In genomic region chr12:102437952-102438351, GRCm38 (mm10) we compare ENCODE assay signal across 8 mouse cellular contexts. TPM values are rescaled to one million over a fixed set of nuclear protein-coding genes. Genes with fewer than 3 reads are reported as not detected.
DNase-seq lines count a peak whose midpoint lies in the region; ATAC-seq and TF ChIP-seq lines count a peak whose summit lies in the region.

No protein-coding gene starts in this region.

- WGBS in lung, embryonic 16.5 days = 53% methylated on average over 5 of the region's 5 CpGs
- 85% methylated on average over 5 of the region's 5 CpGs for WGBS in neural tube, embryonic 14.5 days

- H3K27ac ChIP-seq in gastrocnemius, adult 2 months = peak overlapping the region; percentile 94
- H3K27ac ChIP-seq in lung, embryonic 16.5 days (ENCODE audit: low read length) = peak overlapping the region; percentile 53
- no peak overlapping the region for H3K27ac ChIP-seq in neural tube, embryonic 14.5 days (ENCODE audit: low read depth, low read length)

- no peaks in the 10 kb centered on the region for H3K27me3 ChIP-seq in lung, embryonic 16.5 days (ENCODE audit: control insufficient read depth, insufficient read depth, low read depth, low read length)
- no peaks in the 10 kb centered on the region for H3K27me3 ChIP-seq in neural tube, embryonic 14.5 days (ENCODE audit: control insufficient read depth, insufficient read depth, low read length)

- peak; percentile 54 for DNase-seq in gastrocnemius, adult 2 months
- DNase-seq in gastrocnemius, postnatal 10 days = no peak
- no peak for DNase-seq in lung, adult 18-20 months
- peak; percentile 62 to 72 for DNase-seq in heart, postnatal 10 days
- DNase-seq in urinary bladder, adult 18-20 months (ENCODE audit: low spot score in 2 of 2) = no peak
- no peak for DNase-seq in left cerebral cortex, postnatal 36 days (ENCODE audit: low spot score in 2 of 2)

- intact Hi-C loops in gastrocnemius, adult 2 months (cut with DNase I) = no loop called here
- intact Hi-C loops in heart, postnatal 10 days (cut with DNase I) = no loop called here
- intact Hi-C loops in left cerebral cortex, postnatal 36 days (cut with DNase I) = no loop called here

- no peaks in the 10 kb centered on the region for H3K36me3 ChIP-seq in lung, embryonic 16.5 days (ENCODE audit: control insufficient read depth, insufficient read depth, low read length)
- no peaks in the 10 kb centered on the region for H3K36me3 ChIP-seq in neural tube, embryonic 14.5 days (ENCODE audit: control insufficient read depth, insufficient read depth, low read length)

- no peaks in the 10 kb centered on the region for H3K9me3 ChIP-seq in lung, embryonic 16.5 days (ENCODE audit: control insufficient read depth, low read length)
- H3K9me3 ChIP-seq in neural tube, embryonic 14.5 days (ENCODE audit: control insufficient read depth, low read length) = no peaks in the 10 kb centered on the region

- peak overlapping the region; percentile 69 for H3K4me2 ChIP-seq in lung, embryonic 16.5 days (ENCODE audit: low read depth, low read length)
- H3K4me2 ChIP-seq in neural tube, embryonic 14.5 days (ENCODE audit: low read depth, low read length) = peak overlapping the region; percentile 66

- ATAC-seq in lung, embryonic 16.5 days (ENCODE audit: low read depth) = peak; percentile 56
- ATAC-seq in neural tube, embryonic 14.5 days (ENCODE audit: low read depth) = no peak

- H3K4me1 ChIP-seq in lung, embryonic 16.5 days (replicated peaks; ENCODE audit: control insufficient read depth, insufficient read depth, low read length) = peaks cover 8% of the 10 kb centered on the region
- peaks cover 8% of the 10 kb centered on the region; the same call in 1 of the 2 replicates for H3K4me1 ChIP-seq in neural tube, embryonic 14.5 days (ENCODE audit: control insufficient read depth, insufficient read depth, low read length)

- H3K9ac ChIP-seq in lung, embryonic 16.5 days (ENCODE audit: low read length) = peak overlapping the region; percentile 17; the same call in 1 of the 2 replicates
- H3K9ac ChIP-seq in neural tube, embryonic 14.5 days (replicated peaks; ENCODE audit: low read depth, low read length) = 0 out of 2 replicates have a peak overlapping the region, but pooled peaks have one; percentile 7

- TF ChIP-seq CTCF in gastrocnemius, adult 2 months (IDR thresholded peaks at IDR 0.05) = no peak

- H3K4me3 ChIP-seq in gastrocnemius, adult 2 months = peak overlapping the region; percentile 90
- peak overlapping the region; percentile 69 for H3K4me3 ChIP-seq in lung, embryonic 16.5 days (ENCODE audit: low read length)
- no peak overlapping the region for H3K4me3 ChIP-seq in neural tube, embryonic 14.5 days (ENCODE audit: low read depth, low read length)

RNA-seq across cellular contexts. Expression of gene Lgmn, which starts 1.7 kb away (rescaled TPM):
- total RNA-seq in gastrocnemius, adult 2 months (2021) = 10 to 100 TPM; 21.1 to 30.2 TPM
- total RNA-seq in gastrocnemius, postnatal 10 days (2021) = 100 to 1,000 TPM in 1 of 2 experiments, 10 to 100 TPM in 1; 90.0 to 100 TPM
- polyA plus RNA-seq in lung, embryonic 16.5 days (2015; fragmentation: Nextera tagmentation; extraction: Ambion mirVana) = 139 and 142 TPM in 2 replicates
- 10 to 100 TPM; 93.2 to 94.9 TPM for total RNA-seq in heart, postnatal 10 days (2021)
- 104 and 111 TPM in 2 replicates for polyA plus RNA-seq in neural tube, embryonic 14.5 days (2014; fragmentation: Nextera tagmentation; extraction: Ambion mirVana)
- 100 to 1,000 TPM; 101 to 114 TPM for total RNA-seq in left cerebral cortex, postnatal 36 days (2021)

RNA-seq across cellular contexts. Expression of gene Golga5, which starts 31.0 kb away (rescaled TPM):
- total RNA-seq in gastrocnemius, adult 2 months (2021) = 10 to 100 TPM; 30.0 to 31.2 TPM
- total RNA-seq in gastrocnemius, postnatal 10 days (2021) = 10 to 100 TPM; 22.0 to 25.3 TPM
- 34.2 and 35.5 TPM in 2 replicates for polyA plus RNA-seq in lung, embryonic 16.5 days (2015; fragmentation: Nextera tagmentation; extraction: Ambion mirVana)
- 10 to 100 TPM; 24.5 to 25.9 TPM for total RNA-seq in heart, postnatal 10 days (2021)
- 28.5 and 33.2 TPM in 2 replicates for polyA plus RNA-seq in neural tube, embryonic 14.5 days (2014; fragmentation: Nextera tagmentation; extraction: Ambion mirVana)
- total RNA-seq in left cerebral cortex, postnatal 36 days (2021) = 10 to 100 TPM; 29.1 to 29.5 TPM

Comparison
In these comparisons a context has a peak if more than half of its experiments do, and no peak if none do; other contexts are left out.
1. DNase-seq: peak in gastrocnemius, adult 2 months (single experiment) and heart, postnatal 10 days (2 of 2); none in gastrocnemius, postnatal 10 days (single experiment), lung, adult 18-20 months (0 of 2), urinary bladder, adult 18-20 months (0 of 2) and left cerebral cortex, postnatal 36 days (0 of 2).